Mouse (Mus musculus): Measurements from ENCODE around the gene Map3k14. TPM values are rescaled to one million over a fixed set of nuclear protein-coding genes. Genes with fewer than 3 reads are reported as not detected.

The Map3k14 gene
- total RNA-seq, 4 experiments from 2014 or later, result 3.1 to 6.5 (median 5.0) TPM

DNA sequence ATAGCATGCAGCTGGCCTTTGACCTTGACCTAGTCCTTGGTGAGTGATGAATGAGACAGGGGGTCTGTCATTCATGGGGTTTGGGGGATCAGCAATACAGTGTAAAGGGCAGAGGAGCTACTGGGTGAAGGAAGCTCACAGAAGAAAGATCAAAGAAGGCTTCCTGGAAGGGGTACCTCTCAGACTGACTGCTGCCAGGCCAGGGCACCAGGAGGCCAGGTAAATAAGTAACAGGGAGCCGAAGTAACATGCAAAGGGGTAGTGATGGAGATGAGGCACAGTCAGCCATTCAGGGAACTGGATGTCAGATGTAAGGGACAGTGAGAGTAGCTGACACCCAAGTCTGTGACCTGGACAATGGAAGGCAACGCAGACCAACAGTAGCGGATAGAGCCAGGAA lies 5.6 kb upstream of the Map3k14 start:
- DNase-seq (ENCODE audit: low spot score in 2 of 2), result no peak

GRCm38 (mm10) chr11:103271979-103272378 lies 4.7 kb upstream of the Map3k14 start:
- no peak for DNase-seq (ENCODE audit: low spot score in 2 of 2)

DNA sequence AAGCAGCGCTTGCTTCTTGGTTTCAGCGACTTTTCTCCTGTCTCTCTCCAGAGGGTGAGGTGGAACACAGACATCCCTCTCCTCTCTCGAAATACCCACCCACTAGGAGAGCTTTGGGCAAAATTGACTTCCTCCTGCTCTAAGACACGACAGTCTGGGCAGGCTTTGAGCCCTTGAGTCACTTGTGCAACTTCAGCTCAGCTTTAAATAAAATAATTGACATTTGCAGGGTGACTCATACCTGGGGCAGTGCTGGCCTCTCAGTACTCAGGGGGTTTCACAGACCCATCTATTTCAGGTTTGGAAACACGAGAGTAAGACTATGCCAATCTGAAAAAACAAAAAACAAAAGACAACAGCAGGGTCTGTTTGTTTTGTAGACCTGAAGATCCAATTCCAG lies 2.2 kb upstream of the Map3k14 start:
- no peak for DNase-seq (ENCODE audit: low spot score in 2 of 2)

DNA sequence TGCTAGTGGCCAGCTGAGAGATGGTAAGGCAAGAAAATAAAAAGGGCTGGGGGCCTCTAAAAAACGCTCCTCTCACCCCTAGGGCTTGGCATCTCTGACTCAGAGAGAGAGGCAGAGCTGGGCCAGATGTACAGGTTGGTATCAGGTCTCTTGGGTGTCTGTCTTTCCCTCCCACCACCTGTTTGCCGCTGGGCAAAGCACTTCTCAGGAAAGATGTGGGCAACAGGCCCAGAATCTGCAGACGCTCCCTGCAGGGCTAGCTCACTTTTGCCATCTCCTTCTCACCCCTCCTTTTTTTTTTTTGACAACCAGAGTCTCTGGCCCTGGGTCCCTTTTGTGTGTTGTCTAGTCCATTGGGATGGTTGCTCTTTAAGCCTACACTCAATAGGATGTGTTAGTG lies 1.6 kb upstream of the Map3k14 start:
- no peak for DNase-seq (ENCODE audit: low spot score in 2 of 2)

GRCm38 (mm10) chr11:103268350-103268749 lies 1.1 kb upstream of the Map3k14 start:
- no peak for DNase-seq (ENCODE audit: low spot score in 2 of 2)

- no peak for DNase-seq (ENCODE audit: low spot score in 2 of 2)
These were observed 435 bp downstream of the Map3k14 start for GRCm38 (mm10) chr11:103266729-103267345.

DNA sequence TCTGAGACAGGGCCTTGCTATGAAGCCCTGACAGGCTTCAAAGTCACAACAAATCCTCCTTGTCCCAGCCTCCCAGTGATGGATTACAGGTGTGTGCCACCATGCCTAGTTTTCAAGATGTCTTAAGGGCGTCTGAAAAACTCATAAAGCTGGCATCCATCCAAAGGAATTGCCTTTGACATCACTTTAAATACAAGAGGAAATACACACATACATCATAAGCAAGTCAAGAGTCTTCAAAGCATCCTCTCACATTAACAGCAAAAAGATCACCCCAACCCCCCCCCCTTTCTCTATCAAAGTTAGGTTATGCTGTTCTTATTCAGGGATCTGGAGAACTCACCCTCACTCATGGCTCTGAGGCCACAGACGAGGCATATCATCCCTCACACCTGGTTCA lies 1.4 kb downstream of the Map3k14 start:
- no peak for DNase-seq (ENCODE audit: low spot score in 2 of 2)

DNA sequence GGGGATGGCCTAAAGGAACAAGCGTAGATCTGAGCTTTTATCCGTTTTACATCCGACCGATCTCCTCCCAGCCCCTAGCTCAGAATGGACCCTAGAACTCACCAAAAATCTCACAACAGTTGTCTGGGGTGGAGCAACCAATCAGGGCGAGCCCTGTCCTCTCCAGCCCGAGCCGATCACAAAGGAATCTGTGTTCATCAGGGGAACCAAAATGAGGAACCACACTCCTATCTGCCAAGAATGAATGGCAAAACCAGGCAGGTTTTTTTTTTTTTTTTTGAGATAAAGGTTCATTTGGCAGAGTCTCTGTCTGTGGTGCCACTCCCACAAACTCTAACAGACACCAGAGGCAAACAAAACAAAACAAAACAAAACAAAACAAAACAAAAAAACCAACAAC lies 2.1 kb downstream of the Map3k14 start:
- no peak for DNase-seq (ENCODE audit: low spot score in 2 of 2)

DNA sequence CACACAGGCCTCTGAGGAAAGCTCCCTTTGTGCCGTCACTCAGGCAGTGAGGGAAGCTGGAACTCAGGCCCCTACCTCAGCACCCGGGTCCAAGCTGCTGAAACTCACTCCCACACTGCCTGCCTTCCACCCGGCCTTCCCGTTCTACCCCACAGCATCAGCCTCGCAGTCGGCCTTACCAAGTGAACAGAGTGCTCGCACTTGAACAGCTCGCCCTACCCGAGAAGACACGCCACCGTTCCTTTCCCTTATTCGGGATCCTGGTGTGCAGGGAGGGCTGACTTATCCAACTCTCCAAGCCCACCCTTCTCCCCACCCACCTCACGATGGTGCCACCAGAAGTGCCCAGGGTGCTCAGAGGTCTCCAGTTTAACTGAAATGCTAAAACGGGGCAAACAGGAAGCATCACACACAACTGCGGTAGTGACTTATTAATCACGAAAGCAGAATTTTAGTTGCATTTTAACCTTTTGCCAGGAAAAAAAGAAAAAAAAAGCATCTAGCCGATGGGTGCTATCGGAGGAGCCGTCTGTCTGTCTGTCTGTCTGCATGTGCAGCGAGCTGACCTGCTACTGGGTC lies 2.8 kb downstream of the Map3k14 start:
- DNase-seq (ENCODE audit: low spot score in 2 of 2), result no peak

DNA sequence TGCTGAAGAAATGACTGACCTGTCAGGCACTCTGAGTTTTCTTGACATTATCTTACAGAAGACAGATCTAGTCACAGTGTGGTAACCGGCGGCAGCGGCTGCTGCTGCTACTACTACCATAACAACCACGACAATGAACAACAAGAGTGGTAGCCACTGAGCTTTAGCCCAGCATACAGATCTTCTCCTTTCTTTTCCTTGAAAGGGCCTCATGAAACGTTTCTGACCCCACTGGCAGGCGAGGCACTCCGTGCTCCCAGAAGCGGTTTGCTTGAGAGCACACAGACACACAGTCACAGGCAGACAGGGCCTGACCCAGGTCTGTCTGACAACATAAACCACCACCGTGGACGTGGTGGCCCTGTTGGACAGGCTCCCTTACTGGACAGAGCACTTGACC lies 3.7 kb downstream of the Map3k14 start:
- DNase-seq (ENCODE audit: low spot score in 2 of 2), result no peak

DNA sequence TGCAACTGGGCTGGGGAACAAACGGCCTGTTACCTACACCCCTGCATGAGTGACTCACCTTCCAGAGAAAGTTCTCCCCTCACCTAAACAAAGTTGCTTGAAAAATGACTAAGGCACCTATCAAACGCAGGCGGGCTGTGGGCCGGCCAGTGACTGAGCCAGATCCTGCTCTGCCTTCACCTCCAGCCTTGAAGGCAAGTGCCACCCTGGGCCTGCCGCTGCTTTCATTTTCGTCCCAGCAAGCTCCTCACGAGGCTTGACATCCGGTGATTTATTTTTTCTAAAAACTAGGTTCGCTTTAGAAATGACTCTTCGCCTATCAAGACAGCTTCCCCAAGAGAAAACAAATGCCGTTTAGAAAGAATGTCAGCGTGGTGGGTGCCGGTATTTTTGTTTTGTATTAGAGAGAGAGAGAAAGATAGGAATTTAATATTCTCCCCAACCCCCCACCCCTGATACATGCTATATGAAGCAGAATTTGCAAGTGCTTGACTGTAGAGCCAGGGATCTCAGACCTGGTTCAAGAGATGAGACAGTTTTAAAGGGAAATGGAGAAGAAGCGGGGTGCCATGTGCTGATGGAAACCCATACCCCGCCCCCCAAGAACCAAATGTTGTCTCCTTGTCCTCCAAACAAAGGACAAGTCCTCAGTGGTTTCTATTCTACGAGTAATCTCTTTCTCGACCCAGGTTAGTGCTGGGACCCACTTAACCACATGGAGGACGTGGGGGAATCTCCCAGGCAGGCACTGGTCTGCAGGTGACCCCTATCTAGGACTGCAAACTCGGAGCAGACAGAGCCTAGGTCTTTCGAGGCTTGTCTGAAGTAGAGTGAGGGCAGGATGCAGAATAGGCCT lies 4.6 kb downstream of the Map3k14 start:
- DNase-seq (ENCODE audit: low spot score in 2 of 2), result no peak

GRCm38 (mm10) chr11:103261671-103262411 lies 5.4 kb downstream of the Map3k14 start:
- DNase-seq (ENCODE audit: low spot score in 2 of 2), result no peak

DNA sequence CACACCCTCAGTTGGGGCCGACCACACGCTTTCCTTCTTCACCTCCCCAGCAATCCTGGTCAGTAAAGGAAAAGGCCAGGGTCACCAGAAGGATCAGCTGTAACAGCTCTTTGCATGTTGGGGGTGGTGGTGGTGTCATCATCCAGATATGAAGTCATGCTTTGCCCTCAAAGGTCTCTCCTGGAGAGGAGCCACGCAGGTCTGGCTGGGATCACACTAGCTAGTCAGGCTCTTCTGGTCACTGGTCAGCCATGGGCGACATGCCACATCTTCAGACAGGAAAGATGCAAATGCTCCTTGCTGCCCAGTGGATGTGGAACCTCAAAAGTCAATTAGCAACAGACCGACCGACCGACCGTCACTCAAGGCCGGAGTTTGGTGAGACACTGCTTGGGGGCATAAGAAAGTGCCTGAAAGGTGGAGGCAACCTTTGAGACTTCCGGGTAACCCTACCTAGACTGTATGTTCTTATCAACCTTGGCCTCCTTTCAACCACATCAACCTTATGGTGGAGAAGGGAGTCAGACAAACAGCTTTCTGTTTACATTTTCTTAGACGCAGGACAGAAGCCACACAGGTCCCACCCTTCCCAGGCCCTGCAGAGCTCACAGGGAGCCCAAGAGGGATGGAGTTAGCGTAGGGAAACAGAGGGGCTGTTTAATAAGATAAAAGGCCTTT lies 6.6 kb downstream of the Map3k14 start:
- DNase-seq (ENCODE audit: low spot score in 2 of 2), result no peak

GRCm38 (mm10) chr11:103260034-103260433 lies 7.2 kb downstream of the Map3k14 start:
- no peak for DNase-seq (ENCODE audit: low spot score in 2 of 2)

- no peak for DNase-seq (ENCODE audit: low spot score in 2 of 2)
These were observed 9.3 kb downstream of the Map3k14 start for GRCm38 (mm10) chr11:103257938-103258481.

- no peak for DNase-seq (ENCODE audit: low spot score in 2 of 2)
These were observed 13.7 kb downstream of the Map3k14 start for GRCm38 (mm10) chr11:103253605-103254004.

DNA sequence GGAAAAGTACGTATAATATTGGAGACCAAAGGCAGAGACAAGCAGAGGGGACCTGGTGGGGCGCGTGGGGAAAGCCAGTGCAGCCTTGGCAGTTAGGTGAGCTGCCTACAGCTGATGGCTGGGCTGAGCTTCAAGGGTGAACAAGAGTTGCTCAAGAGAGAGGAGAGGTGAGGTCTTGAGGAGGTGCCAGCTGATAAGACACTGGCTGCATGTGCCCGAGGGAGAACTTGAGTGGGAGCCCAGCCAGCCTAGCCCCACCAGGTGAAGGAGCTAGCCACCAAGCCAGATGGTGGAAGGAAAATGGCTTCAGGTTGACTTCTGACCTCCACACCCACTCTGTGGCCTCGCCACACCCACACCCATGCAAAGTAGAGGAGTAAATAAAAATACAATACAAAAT lies 14.9 kb downstream of the Map3k14 start:
- DNase-seq (ENCODE audit: low spot score in 2 of 2), result no peak

DNA sequence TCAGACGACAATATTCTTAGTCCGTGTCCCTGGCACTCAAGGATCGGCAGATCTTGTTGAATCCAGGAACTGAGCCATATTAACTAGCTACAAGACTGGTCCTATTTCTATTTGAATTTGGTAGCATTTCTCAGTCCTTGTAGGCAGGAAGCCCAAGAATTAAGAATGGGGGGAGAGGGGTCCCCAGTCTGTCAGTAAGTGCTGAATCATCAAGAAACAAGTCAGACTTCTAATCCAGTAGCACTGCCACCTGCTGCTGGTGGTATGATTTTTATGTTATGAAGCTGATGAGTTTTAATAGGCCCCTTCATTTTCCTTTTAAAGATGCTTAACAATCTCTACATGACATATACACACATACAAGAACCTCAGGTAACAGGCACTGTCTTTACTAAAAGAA lies 16.9 kb downstream of the Map3k14 start:
- DNase-seq (ENCODE audit: low spot score in 2 of 2), result no peak

GRCm38 (mm10) chr11:103249509-103249908 lies 17.8 kb downstream of the Map3k14 start:
- DNase-seq (ENCODE audit: low spot score in 2 of 2), result no peak

GRCm38 (mm10) chr11:103248837-103249236 lies 18.4 kb downstream of the Map3k14 start:
- no peak for DNase-seq (ENCODE audit: low spot score in 2 of 2)
